Mouse (Mus musculus): ENCODE data around the gene Gm20388. TPM values are rescaled to one million over a fixed set of nuclear protein-coding genes. Genes with fewer than 3 reads are reported as not detected.

Gene Gm20388
- total and polyA plus RNA-seq, 2 experiments from 2014 or later = 51.3 TPM; not detected in 1

DNA sequence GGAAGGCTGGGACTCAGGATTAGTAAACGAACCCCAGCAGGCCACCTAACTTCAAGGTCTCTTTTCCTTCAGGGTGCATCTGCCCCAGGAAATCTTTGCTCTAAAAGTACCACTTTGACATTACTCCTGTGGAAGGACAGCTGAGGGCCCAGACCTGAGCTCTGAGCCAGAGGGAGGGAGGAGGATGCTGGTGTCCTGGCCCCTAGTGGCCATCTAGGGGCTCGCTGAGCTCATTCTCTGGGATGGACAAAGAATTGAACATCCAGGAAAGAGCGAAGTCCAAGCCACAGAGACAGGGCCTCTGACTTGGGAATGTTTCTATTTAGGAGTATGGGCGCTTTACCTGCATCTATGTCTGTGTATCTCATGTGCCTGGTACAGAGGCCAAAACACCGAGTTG lies 4441.0 kb downstream of the Gm20388 start:
- Histone ChIP-seq H3K4me2 (ENCODE audit: low read depth) (no peak overlapping the region), H3K9me3 (ENCODE audit: low read length) (no peaks in the 10 kb centered on the region), H3K4me3 (ENCODE audit: low read depth, low read length) (no peak overlapping the region), H3K4me1 (ENCODE audit: insufficient read depth) (no peaks in the 10 kb centered on the region), H3K27ac (ENCODE audit: low read depth, low read length) (no peak overlapping the region), H3K27me3 (ENCODE audit: insufficient read depth, low read length) (no peaks in the 10 kb centered on the region), H3K36me3 (ENCODE audit: insufficient read depth) (no peaks in the 10 kb centered on the region), H3K9ac (no peak overlapping the region)
- no peak for DNase-seq
- WGBS = 57% methylated on average over 5 of the region's 5 CpGs
- no peak for ATAC-seq
- peak; percentile 41 for TF ChIP-seq CTCF (IDR thresholded peaks at IDR 0.05; ENCODE audit: low read depth)

DNA sequence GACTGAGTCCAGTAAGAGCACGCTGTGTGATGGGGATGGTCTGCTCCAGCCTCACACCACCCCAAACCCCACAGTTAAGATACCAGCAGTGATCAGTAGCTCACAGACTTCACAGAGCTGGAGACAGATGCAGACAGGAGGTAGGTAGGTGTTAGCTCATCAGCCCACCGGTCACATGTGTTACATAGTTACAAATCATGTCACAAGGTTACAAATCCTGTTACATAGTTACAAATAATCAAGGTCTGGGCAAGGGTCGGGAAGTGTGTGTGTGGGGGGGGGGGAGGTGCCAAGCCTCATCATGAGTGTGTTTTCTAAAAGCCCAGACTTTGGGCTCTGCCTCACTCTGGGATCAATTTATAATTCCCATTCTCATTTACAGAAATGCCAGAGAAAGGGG lies 4450.3 kb downstream of the Gm20388 start:
- Histone ChIP-seq H3K36me3 (ENCODE audit: insufficient read depth) (no peaks in the 10 kb centered on the region), H3K4me1 (ENCODE audit: insufficient read depth) (no peaks in the 10 kb centered on the region), H3K4me3 (ENCODE audit: low read depth, low read length) (no peak overlapping the region), H3K9ac (no peak overlapping the region), H3K4me2 (ENCODE audit: low read depth) (no peak overlapping the region), H3K27me3 (ENCODE audit: insufficient read depth, low read length) (no peaks in the 10 kb centered on the region), H3K9me3 (ENCODE audit: low read length) (no peaks in the 10 kb centered on the region), H3K27ac (ENCODE audit: low read depth, low read length) (no peak overlapping the region)
- WGBS = 82% methylated on average over 3 of the region's 3 CpGs
- no peak for TF ChIP-seq CTCF (IDR thresholded peaks at IDR 0.05; ENCODE audit: low read depth)
- ATAC-seq (no peak), DNase-seq (no peak)

- 82% methylated on average over 11 of the region's 11 CpGs for WGBS
- H3K4me3 ChIP-seq (ENCODE audit: low read depth, low read length) = no peak overlapping the region
- H3K36me3 ChIP-seq (ENCODE audit: insufficient read depth) = 0 out of 2 replicates have a peak, but pooled peaks cover 1% of the 10 kb centered on the region
- ATAC-seq = no peak
- DNase-seq = no peak
- no peak for TF ChIP-seq CTCF (IDR thresholded peaks at IDR 0.05; ENCODE audit: low read depth)
- no peak overlapping the region for H3K27ac ChIP-seq (ENCODE audit: low read depth, low read length)
- no peak overlapping the region for H3K4me2 ChIP-seq (ENCODE audit: low read depth)
- H3K9ac ChIP-seq = no peak overlapping the region
- no peaks in the 10 kb centered on the region for H3K9me3 ChIP-seq (ENCODE audit: low read length)
- no peaks in the 10 kb centered on the region for H3K4me1 ChIP-seq (ENCODE audit: insufficient read depth)
- no peaks in the 10 kb centered on the region for H3K27me3 ChIP-seq (ENCODE audit: insufficient read depth, low read length)
Measured at GRCm38 (mm10) chr8:124361773-124362427, 4451.3 kb downstream of the Gm20388 start.

- DNase-seq = no peak
- ATAC-seq = no peak
- H3K27me3 ChIP-seq (ENCODE audit: insufficient read depth, low read length) = no peaks in the 10 kb centered on the region
- no peak overlapping the region for H3K9ac ChIP-seq
- no peak overlapping the region for H3K4me3 ChIP-seq (ENCODE audit: low read depth, low read length)
- H3K4me1 ChIP-seq (ENCODE audit: insufficient read depth) = no peaks in the 10 kb centered on the region
- H3K4me2 ChIP-seq (ENCODE audit: low read depth) = no peak overlapping the region
- 0 out of 2 replicates have a peak, but pooled peaks cover 7% of the 10 kb centered on the region for H3K36me3 ChIP-seq (ENCODE audit: insufficient read depth)
- 78% methylated on average over 7 of the region's 7 CpGs for WGBS
- H3K9me3 ChIP-seq (ENCODE audit: low read length) = no peaks in the 10 kb centered on the region
- TF ChIP-seq CTCF (IDR thresholded peaks at IDR 0.05; ENCODE audit: low read depth) = no peak
- H3K27ac ChIP-seq (ENCODE audit: low read depth, low read length) = no peak overlapping the region
Measured at GRCm38 (mm10) chr8:124362589-124362988, 4451.9 kb downstream of the Gm20388 start.

DNA sequence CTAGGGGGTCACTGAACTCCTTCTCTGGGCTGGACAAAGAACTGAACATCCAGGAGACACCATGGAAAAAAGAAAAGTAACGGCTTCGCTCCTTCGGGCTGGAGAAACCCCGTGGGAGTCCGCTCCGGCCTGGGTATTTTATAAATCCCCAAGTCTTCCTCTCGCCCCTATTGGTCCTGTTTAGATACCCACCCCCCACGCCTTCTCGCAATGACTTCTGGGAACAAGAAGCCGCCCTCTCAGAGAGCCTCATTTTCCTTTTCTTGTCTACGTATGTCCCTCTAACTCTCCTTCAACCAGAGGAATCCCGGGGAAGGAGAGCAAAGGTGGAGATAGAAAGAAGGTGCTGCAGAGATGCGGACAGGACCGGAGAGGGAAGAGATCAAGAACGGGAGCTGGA lies 4452.7 kb downstream of the Gm20388 start:
- no peaks in the 10 kb centered on the region for H3K9me3 ChIP-seq (ENCODE audit: low read length)
- H3K27me3 ChIP-seq (ENCODE audit: insufficient read depth, low read length) = no peaks in the 10 kb centered on the region
- DNase-seq = no peak
- ATAC-seq = no peak
- WGBS = 95% methylated on average over 15 of the region's 15 CpGs
- no peak for TF ChIP-seq CTCF (IDR thresholded peaks at IDR 0.05; ENCODE audit: low read depth)
- H3K4me1 ChIP-seq (ENCODE audit: insufficient read depth) = no peaks in the 10 kb centered on the region
- H3K9ac ChIP-seq = no peak overlapping the region
- 0 out of 2 replicates have a peak, but pooled peaks cover 7% of the 10 kb centered on the region for H3K36me3 ChIP-seq (ENCODE audit: insufficient read depth)
- no peak overlapping the region for H3K4me2 ChIP-seq (ENCODE audit: low read depth)
- H3K27ac ChIP-seq (ENCODE audit: low read depth, low read length) = no peak overlapping the region
- no peak overlapping the region for H3K4me3 ChIP-seq (ENCODE audit: low read depth, low read length)

- Histone ChIP-seq H3K4me3 (ENCODE audit: low read depth, low read length) (no peak overlapping the region), H3K36me3 (ENCODE audit: insufficient read depth) (peaks cover 20% of the 10 kb centered on the region; the same call in 1 of the 2 replicates), H3K9me3 (ENCODE audit: low read length) (no peaks in the 10 kb centered on the region), H3K27me3 (ENCODE audit: insufficient read depth, low read length) (no peaks in the 10 kb centered on the region), H3K4me1 (ENCODE audit: insufficient read depth) (no peaks in the 10 kb centered on the region), H3K4me2 (ENCODE audit: low read depth) (no peak overlapping the region), H3K9ac (no peak overlapping the region), H3K27ac (ENCODE audit: low read depth, low read length) (no peak overlapping the region)
- DNase-seq (peak; percentile 85), ATAC-seq (peak; percentile 74)
- 19% methylated on average over 8 of the region's 8 CpGs for WGBS
- peak; percentile 90 for TF ChIP-seq CTCF (IDR thresholded peaks at IDR 0.05; ENCODE audit: low read depth)
Measured at GRCm38 (mm10) chr8:124368213-124368612, 4457.6 kb downstream of the Gm20388 start.

DNA sequence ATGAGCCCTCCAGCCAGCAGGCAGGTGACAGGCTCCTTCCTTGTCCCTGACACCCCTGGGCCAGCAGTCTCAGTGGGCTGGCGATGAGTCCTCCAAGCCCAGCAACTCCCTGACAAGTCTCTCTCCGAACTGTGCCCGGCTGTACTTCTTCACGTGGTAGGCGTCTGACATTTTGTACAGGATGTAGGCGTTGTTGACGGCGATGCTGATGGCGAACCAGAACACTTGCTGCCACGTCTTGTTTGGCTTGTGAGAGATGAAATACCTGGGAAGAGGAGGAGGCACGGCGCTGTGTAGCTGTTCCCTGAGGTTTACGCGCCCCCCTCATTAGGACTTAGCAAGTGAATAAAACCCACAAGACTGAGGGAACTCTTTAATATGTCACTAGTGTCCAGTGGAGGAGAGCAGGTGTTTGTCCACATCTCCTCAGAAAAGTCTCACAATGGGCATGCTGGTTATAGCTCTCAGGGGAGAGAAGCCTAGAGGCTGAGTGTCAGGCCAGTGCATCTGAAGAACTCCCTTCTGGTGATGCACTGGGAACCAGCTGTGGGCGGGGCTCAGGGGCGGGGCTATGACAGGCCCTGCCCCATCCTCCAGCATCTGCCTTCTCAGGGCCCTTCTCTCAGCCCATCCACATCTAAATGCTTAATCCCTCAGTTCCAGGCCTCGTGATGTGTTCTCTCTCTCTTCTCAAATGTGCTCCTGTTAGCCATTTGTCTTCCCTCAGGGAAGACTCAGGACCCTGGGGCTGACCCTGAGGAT lies 4460.0 kb downstream of the Gm20388 start:
- no peaks in the 10 kb centered on the region for H3K9me3 ChIP-seq (ENCODE audit: low read length)
- peaks cover 23% of the 10 kb centered on the region; the same call in 1 of the 2 replicates for H3K36me3 ChIP-seq (ENCODE audit: insufficient read depth)
- H3K27me3 ChIP-seq (ENCODE audit: insufficient read depth, low read length) = no peaks in the 10 kb centered on the region
- H3K27ac ChIP-seq (ENCODE audit: low read depth, low read length) = no peak overlapping the region
- no peak overlapping the region for H3K4me3 ChIP-seq (ENCODE audit: low read depth, low read length)
- DNase-seq (no peak), ATAC-seq (no peak)
- no peak overlapping the region for H3K4me2 ChIP-seq (ENCODE audit: low read depth)
- H3K9ac ChIP-seq = no peak overlapping the region
- no peak for TF ChIP-seq CTCF (IDR thresholded peaks at IDR 0.05; ENCODE audit: low read depth)
- WGBS = 78% methylated on average over 17 of the region's 17 CpGs
- H3K4me1 ChIP-seq (ENCODE audit: insufficient read depth) = no peaks in the 10 kb centered on the region

Data from forebrain, postnatal 0 days (tissue).